ENCODE assay signal across 33 mouse cellular contexts in the genomic region with DNA sequence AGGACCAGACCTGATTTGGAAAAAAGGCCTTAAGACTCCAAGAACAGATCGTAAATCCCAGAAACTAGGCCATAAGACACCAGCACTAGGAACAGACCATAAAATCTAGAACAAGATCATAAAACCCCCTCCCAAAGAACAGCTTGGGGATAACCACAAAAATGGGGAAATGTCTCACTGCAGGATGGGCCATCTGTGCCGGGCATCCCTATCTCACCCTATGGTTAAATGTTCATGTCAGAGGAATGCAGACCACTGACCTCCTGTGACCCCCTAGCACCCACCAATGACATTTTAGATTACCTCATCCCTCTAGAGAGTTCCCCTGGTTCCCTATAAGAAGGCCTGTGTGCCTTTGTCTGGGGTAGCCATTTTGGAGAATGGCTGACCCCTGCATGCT. TPM values are rescaled to one million over a fixed set of nuclear protein-coding genes. Genes with fewer than 3 reads are reported as not detected.
A peak's percentile ranks its signal among the peaks of the same experiment; 100 is the strongest.
DNase-seq lines count a peak whose midpoint lies in the region; ATAC-seq and TF ChIP-seq lines count a peak whose summit lies in the region.
"Had no signal": no experiment of that assay in that cellular context is flagged by ENCODE, and none has a peak within 500 bp of the region (broad histone marks: within the 10 kb centered on the region; RNA-seq: fewer than 3 reads in every experiment).

No protein-coding gene starts in this region.

- no peak overlapping the region for H3K4me3 ChIP-seq in limb, embryonic 14.5 days (replicated peaks; ENCODE audit: low read length)
- H3K4me3 ChIP-seq in myocyte, result no peak overlapping the region
- H3K4me3 ChIP-seq: embryonic facial prominence, embryonic 10.5 days; embryonic facial prominence, embryonic 13.5 days; erythroblast, embryonic 14.5 days; forebrain, embryonic 13.5 days; gastrocnemius, adult 2 months; heart, embryonic 10.5 days; heart, embryonic 13.5 days had no signal

- peaks cover 5% of the 10 kb centered on the region; the same call in 1 of the 2 replicates for H3K4me1 ChIP-seq in limb, embryonic 14.5 days (ENCODE audit: control insufficient read depth, insufficient read depth, low read length)
- H3K4me1 ChIP-seq: embryonic facial prominence, embryonic 13.5 days; forebrain, embryonic 13.5 days; heart, embryonic 10.5 days; heart, embryonic 13.5 days had no signal

- peak; percentile 65 for DNase-seq in 416B (ENCODE audit: low read depth)
- DNase-seq in limb, embryonic 14.5 days (ENCODE audit: low spot score), result no peak
- DNase-seq in ovary, adult 18-20 months (ENCODE audit: low spot score), result no peak
- no peak for DNase-seq in adrenal gland, postnatal 36 days
- DNase-seq: adrenal gland, adult 2 months; adrenal gland, postnatal 14 days; B cell, adult 2 months; cerebellum, adult 2 months; cerebellum, adult 9-11 months; cerebellum, postnatal 25 days; embryo, embryonic 11 days; gastrocnemius, adult 2 months; gastrocnemius, postnatal 14 days; heart, adult 18-20 months; heart, postnatal 14 days; heart, postnatal 4 days had no signal

- no peaks in the 10 kb centered on the region for H3K36me3 ChIP-seq in limb, embryonic 14.5 days (ENCODE audit: control insufficient read depth, insufficient read depth, low read length)
- H3K36me3 ChIP-seq in myocyte (ENCODE audit: control insufficient read depth, insufficient read depth), result no peaks in the 10 kb centered on the region
- H3K36me3 ChIP-seq: embryonic facial prominence, embryonic 10.5 days; embryonic facial prominence, embryonic 13.5 days; heart, embryonic 10.5 days; heart, embryonic 13.5 days had no signal

- no peak overlapping the region for H3ac ChIP-seq in myocyte (ENCODE audit: control insufficient read depth, insufficient read length)

- H3K4me2 ChIP-seq in limb, embryonic 14.5 days (replicated peaks; ENCODE audit: low read depth, low read length, severe bottlenecking), result no peak overlapping the region
- no peak overlapping the region for H3K4me2 ChIP-seq in myocyte (ENCODE audit: low read depth)
- H3K4me2 ChIP-seq: embryonic facial prominence, embryonic 13.5 days; forebrain, embryonic 13.5 days; heart, embryonic 13.5 days; hindbrain, embryonic 14.5 days had no signal

- no peak overlapping the region for H3K9ac ChIP-seq in limb, embryonic 14.5 days (ENCODE audit: low read depth, low read length, severe bottlenecking)
- H3K9ac ChIP-seq: embryonic facial prominence, embryonic 13.5 days; forebrain, embryonic 13.5 days; heart, embryonic 13.5 days; hindbrain, embryonic 14.5 days had no signal

- WGBS in limb, embryonic 14.5 days, result 13% methylated on average over 2 of the region's 2 CpGs

- no peak for TF ChIP-seq POLR2A in limb, embryonic 14.5 days (IDR thresholded peaks at IDR 0.05; ENCODE audit: borderline replicate concordance, extremely low read depth, insufficient read depth, insufficient read length)
- no peak for TF ChIP-seq POLR2A in myocyte (IDR thresholded peaks at IDR 0.05; ENCODE audit: insufficient read length, low read depth)

- H3K79me2 ChIP-seq in myocyte (ENCODE audit: control insufficient read depth, insufficient read depth), result no peaks in the 10 kb centered on the region

- H3K27me3 ChIP-seq in limb, embryonic 14.5 days (ENCODE audit: control insufficient read depth, insufficient read depth, low read length), result no peaks in the 10 kb centered on the region
- H3K27me3 ChIP-seq in myocyte (ENCODE audit: control insufficient read depth, insufficient read depth, insufficient read length), result no peaks in the 10 kb centered on the region
- H3K27me3 ChIP-seq: embryonic facial prominence, embryonic 13.5 days; forebrain, embryonic 13.5 days; heart, embryonic 13.5 days had no signal

- H3K27ac ChIP-seq in limb, embryonic 14.5 days (replicated peaks; ENCODE audit: low read depth, low read length), result no peak overlapping the region
- H3K27ac ChIP-seq: embryonic facial prominence, embryonic 10.5 days; embryonic facial prominence, embryonic 13.5 days; forebrain, embryonic 13.5 days; gastrocnemius, adult 2 months; heart, embryonic 10.5 days; heart, embryonic 13.5 days; hindbrain, embryonic 14.5 days; hindbrain, postnatal 0 days had no signal

- ATAC-seq in common myeloid progenitor, adult 5-6 weeks (replicated peaks; ENCODE audit: low read depth, poor library complexity, severe bottlenecking), result peak; percentile 52; the same call in 1 of the 2 replicates
- 0 out of 2 replicates have a peak, but pooled peaks have one; percentile 6 for ATAC-seq in limb, embryonic 14.5 days (ENCODE audit: low FRiP score, low read depth)
- ATAC-seq in cerebellum, adult (ENCODE audit: insufficient number of reproducible peaks, low FRiP score, low TSS enrichment), result no peak
- ATAC-seq: CD4-positive, CD25-positive, alpha-beta regulatory T cell, adult 4 months; forebrain, embryonic 13.5 days; forebrain, embryonic 16.5 days; hindbrain, postnatal 0 days; inflammation-experienced regulatory T-cells, adult 6 months; intestine, embryonic 16.5 days had no signal

- H3K9me3 ChIP-seq in limb, embryonic 14.5 days (ENCODE audit: control insufficient read depth, low read length), result no peaks in the 10 kb centered on the region
- H3K9me3 ChIP-seq: embryonic facial prominence, embryonic 10.5 days; embryonic facial prominence, embryonic 13.5 days; forebrain, embryonic 13.5 days; heart, embryonic 10.5 days; heart, embryonic 13.5 days had no signal

TF ChIP-seq in myocyte, 11 proteins besides CTCF, POLR2A, EP300 and RAD21:
- TF ChIP-seq TCF12 (IDR thresholded peaks at IDR 0.05; ENCODE audit: insufficient read depth, poor library complexity, severe bottlenecking) (peak; percentile 8), E2F4 (IDR thresholded peaks at IDR 0.05; ENCODE audit: insufficient read depth) (no peak), CEBPB (IDR thresholded peaks at IDR 0.05; ENCODE audit: insufficient read depth, poor library complexity, severe bottlenecking) (0 out of 2 replicates have a peak, but pooled peaks have one; percentile 11), MYOD1 (IDR thresholded peaks at IDR 0.05; ENCODE audit: control insufficient read depth in 1 of 3, insufficient read length in 2 of 3, low read depth in 2 of 3) (no peak), SRF (IDR thresholded peaks at IDR 0.05; ENCODE audit: control insufficient read depth, insufficient read length, low read depth) (no peak), MAX (IDR thresholded peaks at IDR 0.05; ENCODE audit: low read depth) (no peak)

RNA-seq across cellular contexts. Expression of gene Drc7, which starts 5.3 kb away (rescaled TPM):
- total RNA-seq in common myeloid progenitor, adult 5-6 weeks (2017), result 8.4 and 9.8 TPM in 2 replicates
- polyA plus RNA-seq in limb, embryonic 14.5 days (2012; rRNA removed), result 0.10 and 0.12 TPM in 2 replicates
- polyA plus RNA-seq in limb, embryonic 14.5 days (2014; fragmentation: Nextera tagmentation; extraction: Ambion mirVana), result 0.26 TPM in 1 of 2 replicates, not detected in the other
- polyA plus RNA-seq in myocyte (2012; fragmentation: generic; extraction: Trizol), result 0.02 TPM
- total RNA-seq in adrenal gland, postnatal 36 days (2021), result not detected
- total RNA-seq: adrenal gland, adult 2 months; adrenal gland, postnatal 14 days; gastrocnemius, adult 2 months; gastrocnemius, postnatal 14 days; gastrocnemius, postnatal 4 days; heart, adult 18-20 months; heart, postnatal 4 days had no signal
- polyA plus RNA-seq: adrenal gland, adult 2 months; CD4-positive, CD25-positive, alpha-beta regulatory T cell, adult 4 months; erythroblast, embryonic 14.5 days; heart, embryonic 10.5 days; heart, embryonic 13.5 days; inflammation-experienced regulatory T-cells, adult 6 months had no signal

RNA-seq across cellular contexts. Expression of gene Katnb1, which starts 31.4 kb away (rescaled TPM):
- 17.5 and 24.6 TPM in 2 replicates for total RNA-seq in common myeloid progenitor, adult 5-6 weeks (2017)
- 31.6 and 39.4 TPM in 2 replicates for polyA plus RNA-seq in limb, embryonic 14.5 days (2012; rRNA removed)
- polyA plus RNA-seq in limb, embryonic 14.5 days (2014; fragmentation: Nextera tagmentation; extraction: Ambion mirVana), result 21.4 and 21.6 TPM in 2 replicates
- 20.0 TPM for polyA plus RNA-seq in myocyte (2012; fragmentation: generic; extraction: Trizol)
- 10 to 100 TPM; 10.6 to 11.2 TPM for total RNA-seq in adrenal gland, postnatal 36 days (2021)

RNA-seq across cellular contexts. Expression of gene Adgrg3, which starts 32.1 kb away (rescaled TPM):
- 144 and 156 TPM in 2 replicates for total RNA-seq in common myeloid progenitor, adult 5-6 weeks (2017)
- 6.7 and 8.0 TPM in 2 replicates for polyA plus RNA-seq in limb, embryonic 14.5 days (2012; rRNA removed)
- polyA plus RNA-seq in limb, embryonic 14.5 days (2014; fragmentation: Nextera tagmentation; extraction: Ambion mirVana), result 3.3 and 4.3 TPM in 2 replicates
- 9.1 TPM for polyA plus RNA-seq in myocyte (2012; fragmentation: generic; extraction: Trizol)
- 1 to 10 TPM; 3.2 to 3.7 TPM for total RNA-seq in adrenal gland, postnatal 36 days (2021)
- total RNA-seq: MEL had no signal

Comparison
In these comparisons a context has a peak if more than half of its experiments do, and no peak if none do; other contexts are left out.
1. RNA of gene Adgrg3, which starts 32.1 kb away (total RNA-seq): 144 to 156 TPM in common myeloid progenitor, adult 5-6 weeks; 3.2 to 3.7 TPM in adrenal gland, postnatal 36 days; every median in the first group is over 10 times any median in the second.